Mouse (Mus musculus) left cerebral cortex, postnatal 4 days (tissue): ENCODE measurements at regions not wholly inside any gene's neighbourhood (a gene's known extent, or its start where the extent isn't known, plus 50 kb on each side); places are given as distances from the start of the nearest gene placed in this dataset.
"Not testable (repeated sequence)": the region's sequence is repeated elsewhere in the genome, so short reads cannot be mapped to it uniquely, and the experiment has no call there.

Experiments
- DNase-seq: peaks from one replicate; pipeline ENCODE4 v3.0.0-alpha.2; 2022
- intact Hi-C: fragments of 180-260 bp; cut with DNase I; formaldehyde crosslinking; loops from one replicate; pipeline ENCODE4 v1.15.1; 2025

DNA sequence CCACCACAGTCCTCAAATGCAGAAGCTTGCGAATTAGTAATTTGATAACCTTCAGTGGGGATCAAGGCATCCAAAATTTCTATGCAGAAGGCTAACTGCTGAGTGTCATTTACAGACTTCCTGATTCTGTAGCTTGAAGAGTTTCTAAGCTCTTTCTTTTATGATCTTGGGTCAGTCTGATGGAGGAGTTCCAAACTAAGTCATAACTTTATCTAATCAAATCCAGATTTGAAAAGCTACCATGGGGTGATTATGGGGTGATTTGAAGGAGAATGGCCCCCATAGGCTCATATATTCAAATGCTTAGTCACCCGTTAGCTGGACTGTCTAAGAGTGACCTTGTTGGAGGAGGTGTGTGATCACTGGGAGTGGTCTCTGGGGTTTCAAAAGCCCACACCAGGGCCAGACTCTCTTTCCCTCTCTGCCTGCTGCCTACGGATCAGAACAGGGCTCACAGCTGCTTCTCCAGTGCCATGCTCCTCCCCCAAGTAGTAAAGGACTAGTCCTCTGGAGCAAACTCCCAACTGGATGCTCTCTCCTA lies 152.0 kb upstream of the Supt20 start:
- no peak for DNase-seq
- intact Hi-C loops = no loop called here

DNA sequence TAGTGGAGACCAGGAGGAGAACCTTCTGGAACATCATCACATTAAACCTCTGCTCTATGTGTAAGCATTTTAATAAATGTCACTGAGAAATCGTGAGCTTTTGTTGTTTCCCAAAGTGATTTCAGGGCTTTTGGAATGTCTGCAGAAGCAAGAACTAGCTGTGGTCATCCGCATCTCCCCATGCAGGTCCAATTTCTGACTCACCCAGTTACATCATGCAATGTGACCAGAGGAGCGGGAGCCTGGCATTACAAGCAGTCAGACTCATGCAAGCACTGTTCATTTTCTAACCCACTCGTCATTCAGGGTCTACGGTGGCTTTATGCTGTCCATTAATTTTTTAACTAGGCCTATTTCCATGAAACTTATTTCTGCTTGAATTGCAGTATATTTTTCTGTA lies 151.2 kb upstream of the Supt20 start:
- intact Hi-C loops = no loop called here
- no peak for DNase-seq

DNA sequence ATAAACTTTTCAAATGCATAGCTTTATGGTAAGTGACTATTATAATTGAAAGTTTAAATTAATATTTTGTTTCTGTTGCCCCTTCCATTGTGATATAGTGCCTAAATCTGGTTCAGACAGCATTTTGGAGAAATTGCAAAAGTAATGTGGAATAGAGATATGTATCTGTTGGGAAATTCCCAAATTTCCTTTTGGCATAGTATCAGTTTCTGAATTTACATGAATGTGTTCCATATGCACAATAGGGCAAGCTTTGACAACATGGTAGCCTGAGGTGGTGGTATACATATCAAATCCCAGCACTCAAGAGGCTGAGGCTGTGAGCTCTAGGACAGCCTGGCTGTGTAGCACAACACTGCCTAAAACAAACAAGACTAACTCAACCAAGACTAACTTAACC lies 147.2 kb upstream of the Supt20 start:
- DNase-seq = no peak
- intact Hi-C loops = no loop called here

DNA sequence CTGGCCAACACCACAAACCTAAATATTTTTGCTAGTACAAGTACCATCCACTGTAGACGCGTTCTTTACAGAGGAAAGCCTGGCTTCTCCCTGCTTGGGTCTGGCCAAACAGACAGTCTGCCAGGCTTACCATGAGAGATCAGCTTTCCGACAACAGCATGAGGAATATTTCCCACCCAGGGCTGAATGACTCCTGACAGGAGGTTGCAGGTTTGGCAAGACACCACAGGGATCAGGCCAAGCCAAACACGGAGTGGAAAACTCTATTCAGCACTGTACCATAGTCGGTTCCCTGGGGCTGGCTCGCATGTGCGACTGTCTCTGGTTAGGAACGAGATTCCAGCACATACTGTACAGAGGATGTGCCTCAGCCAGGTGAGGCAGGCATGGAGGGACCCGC lies 140.7 kb upstream of the Supt20 start:
- DNase-seq = peak; percentile 3

DNA sequence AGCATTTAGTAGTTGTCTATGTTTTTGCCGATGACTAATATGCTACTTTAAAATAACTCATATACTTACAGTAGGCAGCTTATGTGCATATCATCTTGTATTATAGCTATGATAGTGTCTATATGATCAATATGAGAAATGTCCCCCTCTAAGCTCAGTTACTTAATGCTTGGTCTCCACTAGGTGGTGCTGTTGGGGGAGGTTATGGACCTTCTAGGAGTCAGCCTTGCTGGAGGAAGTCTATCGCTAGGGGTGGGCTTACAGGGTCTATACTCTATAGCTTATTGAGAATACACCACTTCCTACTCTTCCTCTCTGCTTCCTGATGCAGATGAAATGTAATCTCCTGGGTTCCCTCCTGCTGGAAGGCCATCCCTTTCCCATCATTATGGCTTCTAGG lies 136.7 kb upstream of the Supt20 start:
- no peak for DNase-seq
- intact Hi-C loops = no loop called here

More for the DNA sequence above, 140.7 kb upstream of the Supt20 start:
- intact Hi-C loops = no loop called here

DNA sequence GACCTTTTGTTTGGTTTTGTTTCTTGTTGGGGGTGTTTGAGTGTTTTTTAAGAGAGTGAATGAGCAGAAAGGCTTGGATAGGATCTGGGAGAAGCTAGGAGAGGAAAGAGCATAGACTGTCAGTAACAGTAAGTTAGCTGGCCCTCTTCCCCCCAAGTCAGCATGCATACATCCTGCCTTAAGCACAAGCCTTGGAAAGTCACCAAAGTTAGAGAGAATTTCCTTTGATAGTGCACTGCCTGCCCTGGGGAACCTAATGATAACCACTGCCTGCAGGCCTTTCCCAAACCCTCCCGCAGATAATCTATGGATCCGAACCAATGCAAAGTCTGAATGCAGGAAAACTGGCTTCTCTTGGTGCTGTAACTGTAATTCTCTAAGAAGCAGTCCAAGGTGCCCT lies 133.6 kb upstream of the Supt20 start:
- DNase-seq = no peak
- intact Hi-C loops = no loop called here

DNA sequence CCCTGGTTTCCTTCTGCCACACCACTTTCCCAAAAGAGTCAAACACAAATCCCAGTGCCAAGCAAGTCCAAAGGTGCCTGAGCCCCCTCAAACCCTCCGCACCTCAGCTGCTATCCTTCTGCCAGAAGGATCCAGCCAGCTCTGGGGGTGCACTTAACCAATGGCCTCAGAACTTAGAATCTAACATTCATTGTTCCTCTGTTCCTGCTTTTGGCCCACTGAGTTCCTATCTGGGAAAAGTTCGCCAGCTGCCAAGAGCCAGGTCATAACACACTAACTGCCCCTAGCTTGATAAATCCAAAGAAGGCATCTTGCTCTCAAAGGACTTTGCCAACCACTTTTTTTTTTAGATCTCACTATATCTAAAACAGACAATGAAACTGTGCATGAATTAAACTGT lies 133.1 kb upstream of the Supt20 start:
- no peak for DNase-seq
- intact Hi-C loops = no loop called here

DNA sequence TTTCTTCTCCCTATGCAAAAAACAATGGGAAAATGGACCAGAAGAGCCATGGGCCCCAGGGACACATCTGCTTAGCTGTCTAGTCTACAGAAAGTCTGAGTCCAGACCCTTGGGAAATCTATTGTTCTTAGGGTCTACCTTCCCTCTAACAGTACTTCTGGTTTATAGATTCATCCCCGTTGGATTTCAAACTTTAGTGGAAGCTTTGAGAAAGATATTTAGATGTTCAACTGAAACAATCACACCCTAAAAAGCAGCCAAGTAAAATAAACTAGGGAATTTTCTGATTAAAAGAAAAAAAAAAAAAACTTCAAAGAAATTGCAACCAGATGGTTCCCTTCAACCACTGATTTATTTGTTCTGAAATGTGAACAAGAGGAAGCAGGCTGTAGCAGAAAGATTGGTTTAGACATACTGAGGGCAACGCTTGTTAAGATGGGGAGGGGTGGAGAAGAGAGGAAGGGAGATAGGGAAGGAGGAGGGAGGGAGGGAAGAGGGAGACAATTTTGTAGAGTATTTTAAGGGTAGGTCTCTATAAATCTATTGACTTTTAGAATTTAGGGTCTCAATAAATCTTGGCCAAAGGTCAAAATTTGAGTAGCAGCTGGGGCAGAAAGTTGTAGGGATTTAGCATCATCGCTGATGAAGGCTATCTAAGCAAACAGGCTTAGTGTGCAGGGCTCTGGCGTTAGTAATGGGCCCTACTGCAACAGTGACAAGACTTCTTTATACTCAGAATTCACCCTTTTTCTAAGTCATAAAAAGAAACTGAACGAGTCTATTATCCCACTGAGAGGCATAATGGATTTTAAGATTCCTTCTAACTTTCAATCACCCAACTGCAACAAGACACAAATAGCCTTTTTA lies 132.3 kb upstream of the Supt20 start:
- intact Hi-C loops = no loop called here
- no peak for DNase-seq

DNA sequence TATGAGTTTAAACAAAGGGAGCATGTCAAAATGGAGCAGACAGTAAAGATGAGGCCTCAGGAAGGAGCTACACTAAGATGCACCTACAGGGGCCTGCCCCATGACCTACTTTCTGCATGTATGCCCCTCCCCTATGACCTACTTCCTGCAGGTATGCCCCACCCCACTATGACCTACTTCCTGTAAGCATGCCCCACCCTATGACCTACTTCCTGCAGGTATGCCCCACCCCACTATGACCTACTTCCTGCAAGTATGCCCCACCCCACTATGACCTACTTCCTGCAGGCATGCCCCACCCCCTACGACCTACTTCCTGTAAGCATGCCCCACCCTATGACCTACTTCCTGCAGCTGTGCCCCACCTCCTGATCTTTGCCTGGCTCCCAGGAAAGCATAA lies 125.3 kb upstream of the Supt20 start:
- DNase-seq = no peak
- intact Hi-C loops = no loop called here

DNA sequence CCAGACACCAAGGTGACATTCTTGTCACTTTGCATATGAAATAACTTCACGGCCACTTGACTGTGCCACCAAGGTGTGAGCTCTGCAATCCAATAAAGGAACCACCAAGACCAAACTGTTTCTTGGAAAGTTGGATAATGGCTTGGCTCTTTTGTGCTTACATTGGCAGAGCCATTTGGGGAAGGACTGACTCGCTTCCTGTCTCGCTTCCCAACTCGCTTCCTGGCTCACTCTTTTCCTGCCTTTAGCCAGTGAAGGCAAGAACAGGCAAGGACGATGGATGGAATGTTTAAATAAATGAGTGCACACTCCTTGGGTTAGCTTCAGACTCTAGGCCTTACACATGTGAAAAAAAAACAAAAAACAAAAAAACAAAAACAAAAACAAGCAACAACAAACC lies 124.5 kb upstream of the Supt20 start:
- intact Hi-C loops = no loop called here
- DNase-seq = no peak

DNA sequence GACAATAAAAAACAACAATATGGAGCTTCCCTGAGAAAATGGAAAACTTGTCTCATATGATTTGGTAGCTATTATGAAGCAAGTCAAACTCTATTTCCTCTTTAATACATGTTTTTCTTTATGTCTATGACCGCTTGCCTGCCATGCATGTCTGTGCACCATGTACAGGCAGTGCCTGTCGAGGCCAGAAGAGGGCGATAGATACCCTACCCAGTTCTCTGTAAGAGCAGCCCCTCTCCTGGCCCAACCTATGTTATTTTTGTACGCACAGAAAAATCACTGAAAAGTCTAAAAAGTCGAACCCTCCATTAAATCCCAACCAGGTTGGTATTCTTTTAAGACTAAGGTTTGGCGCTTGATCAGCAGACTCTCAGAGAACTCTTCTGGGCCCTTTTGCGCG lies 122.1 kb upstream of the Supt20 start:
- intact Hi-C loops = no loop called here

DNA sequence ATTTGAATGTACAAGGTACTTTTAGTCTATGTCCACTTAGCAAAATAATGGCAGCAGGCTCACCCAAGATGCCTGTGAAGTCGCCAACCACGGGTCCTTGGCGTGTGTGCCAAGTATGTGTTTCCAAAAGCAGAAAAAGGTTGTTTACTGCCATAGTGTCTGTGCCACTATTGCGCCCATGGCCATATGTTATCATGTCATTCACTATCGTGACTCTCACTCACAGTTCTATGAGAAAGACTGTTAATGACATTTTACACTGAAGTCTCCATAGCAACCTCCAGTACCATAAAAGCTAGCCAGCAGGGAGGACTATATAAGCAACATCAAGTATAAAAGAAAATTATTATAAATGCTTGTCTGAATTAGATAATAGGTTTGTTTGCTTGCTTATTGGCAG lies 114.8 kb upstream of the Supt20 start:
- no peak for DNase-seq
- intact Hi-C loops = no loop called here

More for the DNA sequence above, 122.1 kb upstream of the Supt20 start:
- no peak for DNase-seq

DNA sequence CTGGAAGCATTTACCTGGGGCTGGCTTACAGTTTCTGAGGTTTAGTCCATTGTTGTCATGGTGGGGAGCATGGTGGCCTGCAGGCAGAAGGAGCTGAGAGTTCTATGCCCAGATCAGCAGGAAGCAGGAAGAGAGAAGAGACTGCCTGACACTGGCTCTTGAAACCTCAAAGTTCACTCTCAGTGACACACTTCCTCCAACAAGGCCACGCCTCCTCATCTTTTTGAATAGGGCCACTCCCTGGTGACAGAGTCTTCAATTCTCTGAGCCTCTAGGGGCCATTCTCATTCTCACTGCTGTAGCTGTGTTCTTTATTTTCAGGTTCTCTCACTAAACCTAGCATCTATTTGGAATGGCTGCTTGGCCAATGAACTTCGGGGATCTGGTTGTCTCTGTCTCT lies 113.2 kb upstream of the Supt20 start:
- DNase-seq = no peak
- intact Hi-C loops = no loop called here

DNA sequence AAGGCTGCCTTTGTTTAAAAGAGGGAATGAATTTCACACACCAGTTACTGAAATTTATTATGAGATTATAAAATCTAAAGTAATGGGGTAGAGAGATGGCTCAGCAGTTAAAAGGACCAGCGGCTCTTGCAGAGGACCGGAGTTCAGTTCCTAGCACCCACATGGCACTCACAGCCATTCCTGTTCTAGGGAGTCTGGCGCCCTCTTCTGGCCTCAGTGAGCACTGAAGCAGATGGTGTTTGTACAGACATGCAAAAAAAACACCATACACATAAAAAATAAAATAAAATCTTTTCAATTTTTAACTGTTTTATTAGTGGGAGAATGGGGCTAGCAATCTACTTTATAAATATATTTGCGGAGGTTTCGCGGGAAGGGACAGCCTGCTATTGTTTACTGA lies 112.3 kb upstream of the Supt20 start:
- intact Hi-C loops = no loop called here
- DNase-seq = no peak

DNA sequence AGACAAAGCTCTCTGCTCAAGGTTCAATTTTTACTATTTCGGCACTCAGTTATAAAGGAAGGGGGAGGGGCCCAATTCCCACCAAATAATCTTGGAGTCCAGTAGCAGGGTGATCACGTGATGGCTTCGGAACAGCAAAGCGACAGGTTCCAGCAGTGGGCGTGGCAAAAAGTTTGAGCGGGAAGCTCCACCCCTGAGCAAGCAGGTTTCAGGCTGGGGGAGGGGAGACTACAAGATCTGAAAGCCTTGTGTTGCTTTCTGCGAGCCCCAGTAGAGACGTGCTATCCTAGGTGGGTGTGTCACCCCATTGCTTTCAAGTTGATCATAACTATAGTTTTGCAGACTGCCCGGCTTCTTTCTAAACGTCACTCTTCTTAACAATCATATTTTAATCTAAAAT lies 106.8 kb upstream of the Supt20 start:
- intact Hi-C loops, DNase-seq: not testable (repeated sequence)

DNA sequence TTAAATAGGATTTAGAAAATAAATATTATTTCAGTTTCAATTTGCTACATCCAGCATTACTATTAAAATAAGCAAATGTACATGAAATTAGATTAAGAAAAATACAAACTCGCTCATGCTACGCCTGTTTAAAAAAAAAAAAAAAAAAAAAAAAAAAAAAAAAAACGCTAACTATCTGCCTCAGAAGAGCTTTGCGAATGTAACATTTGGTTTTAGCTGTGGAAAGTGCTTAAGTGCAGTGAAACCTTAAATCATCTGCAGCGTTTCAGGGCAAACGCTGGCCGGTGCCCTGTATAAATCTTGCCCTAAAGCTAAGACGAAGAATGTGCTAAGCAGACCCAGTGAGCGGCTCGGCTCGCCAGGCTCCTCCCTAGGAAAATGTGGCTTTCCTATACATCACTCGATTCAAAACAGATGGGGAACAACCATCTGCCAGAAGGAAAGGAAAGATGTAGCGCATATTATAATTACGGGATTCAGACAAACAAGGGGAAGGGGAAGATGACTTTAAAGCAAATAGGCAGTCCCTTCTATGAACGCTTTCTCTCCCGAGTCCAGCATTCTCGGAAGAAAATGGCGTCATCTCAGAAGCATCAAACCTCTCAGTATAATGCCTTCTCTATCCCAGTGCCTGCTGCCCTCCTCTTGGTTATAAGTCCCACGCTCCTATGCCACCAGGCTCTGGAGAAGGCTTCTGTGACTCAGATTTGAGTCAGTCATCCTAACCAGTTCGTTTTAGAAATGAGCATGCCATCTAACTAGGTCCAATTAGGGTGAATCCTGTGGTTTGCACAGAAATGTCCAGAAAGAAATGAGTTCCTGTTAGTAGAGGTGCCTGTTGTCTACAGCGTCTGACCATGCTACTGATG lies 105.2 kb upstream of the Supt20 start:
- intact Hi-C loops = no loop called here
- no peak for DNase-seq

DNA sequence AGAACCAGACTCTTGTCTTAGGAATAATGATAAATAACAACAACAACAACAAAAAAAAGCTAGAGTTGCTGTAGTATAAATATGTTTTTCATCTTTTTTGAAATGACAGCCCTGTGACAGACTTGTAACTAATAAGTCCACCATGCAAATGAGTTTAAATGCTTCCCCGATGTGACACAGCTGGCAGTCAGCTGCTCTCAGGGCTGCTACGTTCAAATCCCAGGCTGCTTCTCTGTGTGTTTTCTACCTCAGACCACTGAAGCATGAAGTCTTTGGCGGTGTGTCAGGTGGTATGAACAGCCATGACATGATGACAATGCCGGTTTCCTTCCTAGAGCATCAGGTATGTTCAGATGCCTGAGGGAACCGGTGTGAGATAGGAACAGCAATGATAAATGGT lies 104.4 kb upstream of the Supt20 start:
- intact Hi-C loops = no loop called here
- no peak for DNase-seq

DNA sequence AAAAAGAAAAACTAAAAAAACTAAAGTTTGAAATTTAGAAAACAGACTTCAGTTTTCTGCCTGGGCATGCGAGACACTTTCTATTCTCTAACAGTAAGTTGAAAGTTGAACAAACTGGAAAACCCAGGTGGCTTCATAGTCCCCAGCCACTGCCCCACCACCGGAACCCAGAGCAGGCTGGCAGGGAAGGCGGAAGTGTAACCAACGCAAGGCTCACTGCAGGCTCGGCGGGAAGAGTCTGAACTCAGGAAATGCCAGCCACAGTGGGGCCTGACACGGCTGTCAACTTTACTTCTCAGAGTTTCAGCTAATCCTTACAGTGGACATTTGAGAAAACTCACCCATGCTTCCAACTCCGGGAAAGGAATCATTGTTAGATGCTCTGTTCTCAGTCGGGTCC lies 102.6 kb upstream of the Supt20 start:
- intact Hi-C loops = no loop called here
- no peak for DNase-seq

DNA sequence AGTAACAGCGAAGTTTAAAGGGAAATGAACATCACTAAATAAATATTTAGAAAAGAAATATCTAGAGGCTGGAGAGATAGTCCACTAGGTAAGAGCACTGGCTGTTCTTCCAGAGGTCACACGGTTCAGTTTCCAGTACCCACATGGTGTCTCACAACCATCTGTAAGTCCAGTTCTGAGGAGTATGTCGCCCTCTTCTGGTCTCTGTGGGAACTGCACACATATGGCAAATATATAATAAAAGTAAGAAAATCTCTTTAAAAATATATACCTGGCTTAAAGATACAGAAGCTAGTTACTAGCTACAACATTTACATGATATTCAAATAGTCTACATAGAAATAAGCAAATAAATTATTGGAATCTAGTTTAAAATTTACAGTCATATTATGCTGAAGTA lies 101.4 kb upstream of the Supt20 start:
- intact Hi-C loops = no loop called here
- DNase-seq = no peak

DNA sequence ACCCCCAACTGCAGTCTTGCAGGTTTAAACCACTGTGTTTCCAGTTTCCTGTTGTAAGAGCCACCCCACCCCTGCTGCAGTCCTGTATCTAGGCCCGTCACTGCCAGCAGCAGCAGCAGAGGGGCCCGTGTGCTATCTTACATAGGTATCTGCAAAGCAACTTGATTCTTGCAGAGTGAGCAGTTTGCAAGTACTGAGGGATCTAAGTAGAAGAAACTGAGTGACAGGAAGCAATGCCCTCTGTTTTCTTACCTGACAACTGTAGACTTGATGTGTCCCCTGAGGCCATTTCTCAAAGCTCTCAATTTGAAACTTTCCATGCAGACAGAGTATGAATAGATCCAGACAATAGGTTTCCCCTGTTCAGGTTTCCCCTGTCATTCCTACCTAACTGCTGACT lies 100.5 kb upstream of the Supt20 start:
- intact Hi-C loops = no loop called here
- DNase-seq = no peak

DNA sequence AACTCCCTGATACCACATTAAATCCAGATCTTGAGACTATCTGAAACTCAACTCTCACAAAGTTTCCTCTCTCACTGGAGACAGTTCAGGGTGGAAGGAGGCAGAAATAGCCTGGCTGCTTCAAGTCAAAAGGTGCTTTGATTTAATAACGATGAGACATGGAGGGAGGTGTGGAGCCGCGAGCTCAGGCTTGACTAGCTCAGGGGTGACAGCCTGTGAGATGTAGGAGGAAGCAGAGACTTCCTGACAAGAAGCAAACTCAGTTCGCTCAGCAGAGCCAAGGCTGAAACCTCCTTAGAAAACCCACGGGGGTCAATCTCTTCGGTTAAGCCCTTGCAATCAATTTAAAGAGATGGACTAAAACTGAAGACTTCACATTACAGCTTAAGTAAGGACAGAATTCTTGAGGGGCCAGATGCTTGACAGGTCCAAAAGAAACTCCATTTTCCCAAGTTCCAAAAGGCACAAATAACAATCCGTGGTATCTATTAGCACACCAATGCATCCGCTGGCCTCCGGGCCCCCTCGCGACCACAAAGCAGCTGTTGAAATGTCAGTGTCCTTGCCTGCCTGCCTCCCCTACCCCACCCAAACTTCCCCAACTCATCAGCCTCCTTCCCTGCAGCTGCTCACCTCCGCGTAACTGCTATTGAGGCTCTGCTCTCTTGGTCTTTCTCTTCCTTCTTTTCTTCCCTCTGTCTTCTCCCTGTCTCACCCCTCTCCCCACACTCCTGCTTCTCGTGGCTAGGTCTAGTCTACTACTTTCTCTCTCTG lies 99.8 kb upstream of the Supt20 start:
- no peak for DNase-seq
- intact Hi-C loops = no loop called here
